Mouse (Mus musculus): ENCODE results near the gene Dstyk.

- TF ChIP-seq POLR2A (IDR thresholded peaks at IDR 0.05; ENCODE audit: insufficient read depth, low read depth, low read length) (no peak), CTCF (IDR thresholded peaks at IDR 0.05) (no peak)
These were observed 43.0 kb upstream of the Dstyk start for GRCm38 (mm10) chr1:132374140-132374872.

All from heart, adult 2 months (tissue).